Mouse (Mus musculus) gastrocnemius, postnatal 25 days (tissue): ENCODE results near the gene Slc25a45. TPM values are rescaled to one million over a fixed set of nuclear protein-coding genes. Genes with fewer than 3 reads are reported as not detected.

ENCODE experiments used
- DNase-seq: peaks from one replicate; pipeline ENCODE4 v3.0.0; 2022
- total RNA-seq, 2 experiments: library from RNA; stranded (reverse); gene quantifications; 1 replicate in 1 of 2; 2 replicates in 1 of 2; pipeline ENCODE4 v1.2.3; 2021

Slc25a45 gene
- total RNA-seq, 2 experiments from 2014 or later = 0.59 to 1.3 TPM

- DNase-seq = no peak
These were observed 50.9 kb downstream of the Slc25a45 start for GRCm38 (mm10) chr19:5928546-5928945.

GRCm38 (mm10) chr19:5929634-5930596, 52.3 kb downstream of the Slc25a45 start:
- DNase-seq = peak; percentile 59

GRCm38 (mm10) chr19:5935266-5935665, 57.7 kb downstream of the Slc25a45 start:
- DNase-seq = peak; percentile 66

Other genes with a start within 250 kb of the Slc25a45 start
- gene Rela, start 240.3 kb upstream of the Slc25a45 start, total RNA-seq = 10 to 100 TPM; 12.5 to 13.7 TPM
- gene Sipa1, start 214.1 kb upstream of the Slc25a45 start, total RNA-seq = 10 to 100 TPM in 1 of 2 experiments, 1 to 10 TPM in 1; 10.0 to 11.5 TPM
- gene Map3k11, start 189.1 kb upstream of the Slc25a45 start, total RNA-seq = 10 to 100 TPM in 1 of 2 experiments, 1 to 10 TPM in 1; 8.3 to 10.9 TPM
- 10 to 100 TPM; 13.5 to 13.8 TPM for gene Pcnx3, start 188.9 kb upstream of the Slc25a45 start, total RNA-seq
- gene Kcnk7, start 173.4 kb upstream of the Slc25a45 start, total RNA-seq = not detected
- 100 to 1,000 TPM; 241 to 266 TPM for gene Ehbp1l1, start 151.5 kb upstream of the Slc25a45 start, total RNA-seq
- 10 to 100 TPM; 24.7 to 24.9 TPM for gene Fam89b, start 148.2 kb upstream of the Slc25a45 start, total RNA-seq
- 10 to 100 TPM; 45.7 to 49.6 TPM for gene Ltbp3, start 136.9 kb upstream of the Slc25a45 start, total RNA-seq
- gene Scyl1, start 106.4 kb upstream of the Slc25a45 start, total RNA-seq = 10 to 100 TPM; 62.2 to 62.8 TPM
- 1 to 10 TPM; 3.7 to 6.4 TPM for gene Frmd8, start 2.5 kb upstream of the Slc25a45 start, total RNA-seq
- under 1 TPM; 0.15 to 0.35 TPM for gene Tigd3, start 16.3 kb downstream of the Slc25a45 start, total RNA-seq
- 10 to 100 TPM; 80.6 to 83.5 TPM for gene Dpf2, start 35.2 kb downstream of the Slc25a45 start, total RNA-seq
- 10 to 100 TPM; 12.0 to 13.0 TPM for gene Cdc42ep2, start 47.0 kb downstream of the Slc25a45 start, total RNA-seq
- 10 to 100 TPM in 1 of 2 experiments, 1 to 10 TPM in 1; 9.2 to 10.8 TPM for gene Pola2, start 86.4 kb downstream of the Slc25a45 start, total RNA-seq
- not detected for gene Slc22a20, start 108.3 kb downstream of the Slc25a45 start, total RNA-seq
- gene Capn1, start 138.1 kb downstream of the Slc25a45 start, total RNA-seq = 10 to 100 TPM; 76.8 to 81.5 TPM
- gene Syvn1, start 168.8 kb downstream of the Slc25a45 start, total RNA-seq = 10 to 100 TPM; 15.2 to 16.2 TPM
- gene Mrpl49, start 180.0 kb downstream of the Slc25a45 start, total RNA-seq = 10 to 100 TPM; 27.2 to 29.2 TPM
- 100 to 1,000 TPM; 317 to 352 TPM for gene Fau, start 180.0 kb downstream of the Slc25a45 start, total RNA-seq
- 1 to 10 TPM; 6.8 to 7.7 TPM for gene Znhit2, start 183.4 kb downstream of the Slc25a45 start, total RNA-seq
- gene Tm7sf2, start 190.6 kb downstream of the Slc25a45 start, total RNA-seq = 1 to 10 TPM; 4.2 to 6.9 TPM
- 10 to 100 TPM; 18.0 to 19.1 TPM for gene Vps51, start 199.4 kb downstream of the Slc25a45 start, total RNA-seq
- gene Tmem262, start 202.2 kb downstream of the Slc25a45 start, total RNA-seq = not detected
- gene Gm28374, start 204.4 kb downstream of the Slc25a45 start, total RNA-seq = not detected
- gene Zfpl1, start 207.1 kb downstream of the Slc25a45 start, total RNA-seq = 10 to 100 TPM; 10.6 to 10.7 TPM
- gene Cdca5, start 207.2 kb downstream of the Slc25a45 start, total RNA-seq = under 1 TPM; 0.23 to 0.67 TPM
- gene AC131692.1, start 216.6 kb downstream of the Slc25a45 start, total RNA-seq = not detected
- gene Naaladl1, start 228.0 kb downstream of the Slc25a45 start, total RNA-seq = not detected
- gene Sac3d1, start 240.8 kb downstream of the Slc25a45 start, total RNA-seq = 10 to 100 TPM in 1 of 2 experiments, 1 to 10 TPM in 1; 8.8 to 10.3 TPM